Mouse (Mus musculus) thymus, adult 18-20 months (tissue): ENCODE measurements around the gene Pkig.
"Not testable (repeated sequence)": the region's sequence is repeated elsewhere in the genome, so short reads cannot be mapped to it uniquely, and the experiment has no call there.

Experiments used
- DNase-seq, 2 experiments: peaks; one replicate each; pipeline ENCODE4 v3.0.0; 2022; ENCODE audit warnings: mixed read lengths in 2 of 2

Pkig gene

GRCm38 (mm10) chr2:163644047-163644446, 14.1 kb upstream of the Pkig start:
- DNase-seq: no peak

- peak; percentile 99 for DNase-seq
Measured at GRCm38 (mm10) chr2:163644575-163645385, 13.4 kb upstream of the Pkig start, which contains the start of gene Serinc3. TSS of gene Serinc3 (minus strand) at chr2:163645131.

GRCm38 (mm10) chr2:163645700-163646460, 12.3 kb upstream of the Pkig start:
- DNase-seq: no peak

- DNase-seq: no peak
Measured at GRCm38 (mm10) chr2:163646461-163647080, 11.6 kb upstream of the Pkig start.

- DNase-seq: not testable (repeated sequence)
Measured at GRCm38 (mm10) chr2:163655699-163656098, 2.5 kb upstream of the Pkig start.

GRCm38 (mm10) chr2:163657486-163657885, 700 bp upstream of the Pkig start:
- no peak for DNase-seq

GRCm38 (mm10) chr2:163658941-163659340, 755 bp downstream of the Pkig start:
- no peak for DNase-seq

GRCm38 (mm10) chr2:163659431-163659830, 1.2 kb downstream of the Pkig start:
- DNase-seq: peak in 1 of 2 experiments; percentile 41

GRCm38 (mm10) chr2:163660103-163660701, 2.0 kb downstream of the Pkig start:
- DNase-seq: no peak

GRCm38 (mm10) chr2:163661371-163661850, 3.2 kb downstream of the Pkig start:
- no peak for DNase-seq

- DNase-seq: no peak
Measured at GRCm38 (mm10) chr2:163662076-163662475, 3.9 kb downstream of the Pkig start.

- no peak for DNase-seq
Measured at GRCm38 (mm10) chr2:163662698-163663221, 4.6 kb downstream of the Pkig start.

GRCm38 (mm10) chr2:163663930-163664329, 5.7 kb downstream of the Pkig start:
- DNase-seq: no peak

GRCm38 (mm10) chr2:163667045-163667444, 8.9 kb downstream of the Pkig start:
- DNase-seq: no peak

GRCm38 (mm10) chr2:163670872-163671594, 12.8 kb downstream of the Pkig start:
- no peak for DNase-seq

GRCm38 (mm10) chr2:163674397-163674796, 16.2 kb downstream of the Pkig start:
- no peak for DNase-seq

- DNase-seq: no peak
Measured at GRCm38 (mm10) chr2:163675144-163675619, 17.0 kb downstream of the Pkig start.

GRCm38 (mm10) chr2:163675662-163676061, 17.5 kb downstream of the Pkig start:
- DNase-seq: no peak

GRCm38 (mm10) chr2:163676321-163676720, 18.1 kb downstream of the Pkig start:
- DNase-seq: no peak

- no peak for DNase-seq
Measured at GRCm38 (mm10) chr2:163676745-163677144, 18.6 kb downstream of the Pkig start.

GRCm38 (mm10) chr2:163682344-163682743, 24.2 kb downstream of the Pkig start:
- no peak for DNase-seq

- no peak for DNase-seq
Measured at GRCm38 (mm10) chr2:163685287-163685686, 27.1 kb downstream of the Pkig start.
